Mouse (Mus musculus) CH12.LX (cell line): ENCODE measurements around the gene Chmp5. TPM values are rescaled to one million over a fixed set of nuclear protein-coding genes. Genes with fewer than 3 reads are reported as not detected.

ENCODE experiments used
- DNase-seq: peaks from one replicate; pipeline ENCODE4 v3.0.0-alpha.2; 2013; ENCODE audit errors: extremely low read depth
- H3K27ac ChIP-seq: 2 replicates; pipeline ENCODE4 v1.5.1; 2012; ENCODE audit warnings: low read depth, mild to moderate bottlenecking, control low read depth, moderate library complexity; ENCODE audit not compliant: insufficient read depth
- H3K27me3 ChIP-seq: replicated peaks from 2 replicates; pipeline ENCODE3; 2012; ENCODE audit warnings: inconsistent platforms
- H3K36me3 ChIP-seq, 2 experiments: replicated peaks in 1 of 2; 2 replicates each; pipeline versions ENCODE3 to v1.6.1; 2012; ENCODE audit warnings: inconsistent platforms in 1 of 2, low read length in 1 of 2, mild to moderate bottlenecking in 1 of 2, mixed read lengths in 1 of 2, moderate library complexity in 1 of 2; ENCODE audit not compliant: control insufficient read depth in 1 of 2, insufficient read depth in 1 of 2
- H3K4me1 ChIP-seq, 2 experiments: 2 replicates each; pipeline ENCODE4 v1.6.1; 2012; ENCODE audit warnings: inconsistent platforms in 1 of 2, moderate library complexity in 1 of 2; ENCODE audit not compliant: insufficient read depth in 2 of 2, control insufficient read depth in 1 of 2
- H3K4me2 ChIP-seq: 2 replicates; pipeline ENCODE4 v1.6.1; 2012; ENCODE audit warnings: low read depth, mild to moderate bottlenecking, control low read depth; ENCODE audit not compliant: poor library complexity, insufficient read depth, severe bottlenecking
- H3K4me3 ChIP-seq, 3 experiments: fragments of 150-350 bp in 1 of 3; sonication (generic) in 1 of 3; replicated peaks in 1 of 3; 2 replicates each; pipeline versions ENCODE3 to v1.5.1; 2011 to 2012; ENCODE audit warnings: low read depth in 2 of 3, low read length in 2 of 3, mild to moderate bottlenecking in 2 of 3, moderate library complexity in 2 of 3, control low read depth in 1 of 3, improper control_type of control experiment in 1 of 3, inconsistent platforms in 1 of 3, mixed read lengths in 1 of 3; ENCODE audit not compliant: poor library complexity in 1 of 3
- H3K79me2 ChIP-seq: replicated peaks from 2 replicates; pipeline ENCODE4 v1.6.1; 2012; ENCODE audit warnings: mild to moderate bottlenecking, moderate library complexity; ENCODE audit not compliant: control insufficient read depth, poor library complexity, insufficient read depth, severe bottlenecking; ENCODE audit errors: extremely low read depth
- H3K9ac ChIP-seq: 2 replicates; pipeline ENCODE4 v1.6.1; 2012; ENCODE audit warnings: low read depth, mild to moderate bottlenecking, control low read depth, moderate library complexity; ENCODE audit not compliant: insufficient read depth
- H3K9me3 ChIP-seq: replicated peaks from 2 replicates; pipeline ENCODE3; 2012; ENCODE audit warnings: low read length, inconsistent platforms, mixed read lengths
- BHLHE40 ChIP-seq: IDR thresholded peaks from 2 replicates; pipeline ENCODE4 v1.6.1; 2011; ENCODE audit warnings: mild to moderate bottlenecking, low read depth, low read length, improper control_type of control experiment
- CHD1 ChIP-seq: IDR thresholded peaks from 2 replicates; pipeline ENCODE4 v1.6.1; 2012; ENCODE audit warnings: low read depth, low read length, improper control_type of control experiment, inconsistent platforms
- CHD2 ChIP-seq: IDR thresholded peaks from 2 replicates; pipeline ENCODE4 v1.6.1; 2011; ENCODE audit warnings: low read length, improper control_type of control experiment
- CTCF ChIP-seq, 2 experiments: IDR thresholded peaks in 1 of 2; conservative IDR thresholded peaks in 1 of 2; 2 replicates each; pipeline ENCODE4 v1.5.1; 2011 to 2012; ENCODE audit warnings: low read depth in 2 of 2, low read length in 2 of 2, improper control_type of control experiment in 1 of 2, inconsistent platforms in 1 of 2, mild to moderate bottlenecking in 1 of 2, moderate library complexity in 1 of 2
- E2F4 ChIP-seq: IDR thresholded peaks from 2 replicates; pipeline ENCODE4 v1.6.1; 2011; ENCODE audit warnings: low read depth, low read length, improper control_type of control experiment; ENCODE audit not compliant: insufficient replicate concordance
- ELF1 ChIP-seq: IDR thresholded peaks from 2 replicates; pipeline ENCODE4 v1.6.1; 2014; ENCODE audit warnings: low read depth, mild to moderate bottlenecking, inconsistent platforms, low read length, improper control_type of control experiment
- EP300 ChIP-seq: IDR thresholded peaks from 2 replicates; pipeline ENCODE4 v1.6.1; 2011; ENCODE audit warnings: low read length, improper control_type of control experiment
- ETS1 ChIP-seq: conservative IDR thresholded peaks from 2 replicates; pipeline ENCODE4 v1.6.1; 2012; ENCODE audit warnings: low read depth, mild to moderate bottlenecking, inconsistent platforms, low read length, improper control_type of control experiment, moderate library complexity
- GABPA ChIP-seq: IDR thresholded peaks from 2 replicates; pipeline ENCODE4 v1.6.1; 2012; ENCODE audit warnings: low read depth, low read length, improper control_type of control experiment, inconsistent platforms; ENCODE audit not compliant: insufficient replicate concordance
- HCFC1 ChIP-seq: IDR thresholded peaks from 2 replicates; pipeline ENCODE4 v1.6.1; 2012; ENCODE audit warnings: low read depth, mild to moderate bottlenecking, inconsistent platforms, low read length, improper control_type of control experiment
- IRF4 ChIP-seq: IDR thresholded peaks from 2 replicates; pipeline ENCODE4 v1.6.1; 2014; ENCODE audit warnings: low read depth, mild to moderate bottlenecking, inconsistent platforms, low read length, improper control_type of control experiment
- JUN ChIP-seq: IDR thresholded peaks from 2 replicates; pipeline ENCODE4 v1.6.1; 2011; ENCODE audit warnings: low read depth, mild to moderate bottlenecking, low read length, improper control_type of control experiment, moderate library complexity; ENCODE audit not compliant: insufficient read depth
- JUND ChIP-seq: conservative IDR thresholded peaks from 2 replicates; pipeline ENCODE4 v1.6.1; 2011; ENCODE audit warnings: low read depth, low read length, improper control_type of control experiment
- KAT2A ChIP-seq: IDR thresholded peaks from 2 replicates; pipeline ENCODE4 v1.6.1; 2012; ENCODE audit warnings: low read length, improper control_type of control experiment, inconsistent platforms; ENCODE audit not compliant: insufficient replicate concordance
- MAFK ChIP-seq: IDR thresholded peaks from 2 replicates; pipeline ENCODE4 v1.6.1; 2011; ENCODE audit warnings: low read length, improper control_type of control experiment; ENCODE audit not compliant: insufficient replicate concordance
- MAX ChIP-seq: IDR thresholded peaks from 2 replicates; pipeline ENCODE4 v1.6.1; 2011; ENCODE audit warnings: low read length, improper control_type of control experiment
- MAZ ChIP-seq: IDR thresholded peaks from 2 replicates; pipeline ENCODE4 v1.6.1; 2012; ENCODE audit warnings: low read depth, mild to moderate bottlenecking, inconsistent platforms, low read length, improper control_type of control experiment, moderate library complexity
- MEF2A ChIP-seq: IDR thresholded peaks from 2 replicates; pipeline ENCODE4 v1.6.1; 2014; ENCODE audit warnings: low read depth, mild to moderate bottlenecking, inconsistent platforms, low read length, improper control_type of control experiment, borderline replicate concordance
- MXI1 ChIP-seq: IDR thresholded peaks from 2 replicates; pipeline ENCODE4 v1.6.1; 2011; ENCODE audit warnings: mild to moderate bottlenecking, low read depth, low read length, improper control_type of control experiment
- MYC ChIP-seq: IDR thresholded peaks from 2 replicates; pipeline ENCODE4 v1.6.1; 2011; ENCODE audit warnings: low read depth, mild to moderate bottlenecking, improper control_type of control experiment, low read length
- NELFE ChIP-seq: IDR thresholded peaks from 2 replicates; pipeline ENCODE4 v1.6.1; 2011; ENCODE audit warnings: low read depth, low read length, improper control_type of control experiment
- NRF1 ChIP-seq: IDR thresholded peaks from 2 replicates; pipeline ENCODE4 v1.6.1; 2014; ENCODE audit warnings: low read depth, mild to moderate bottlenecking, inconsistent platforms, low read length, improper control_type of control experiment, moderate library complexity
- PAX5 ChIP-seq: IDR thresholded peaks from 2 replicates; pipeline ENCODE4 v1.6.1; 2012; ENCODE audit warnings: low read length, inconsistent platforms, mixed read lengths
- POLR2A ChIP-seq: IDR thresholded peaks from 2 replicates; pipeline ENCODE4 v1.6.1; 2011; ENCODE audit warnings: low read depth, mild to moderate bottlenecking, improper control_type of control experiment, low read length
- POLR2AphosphoS2 ChIP-seq: IDR thresholded peaks from 2 replicates; pipeline ENCODE4 v1.6.1; 2011; ENCODE audit warnings: low read depth, low read length, improper control_type of control experiment
- RAD21 ChIP-seq: IDR thresholded peaks from 2 replicates; pipeline ENCODE4 v1.6.1; 2011; ENCODE audit warnings: low read depth, mild to moderate bottlenecking, low read length, improper control_type of control experiment, moderate library complexity
- RCOR1 ChIP-seq: conservative IDR thresholded peaks from 2 replicates; pipeline ENCODE4 v1.6.1; 2012; ENCODE audit warnings: low read depth, mild to moderate bottlenecking, inconsistent platforms, low read length, improper control_type of control experiment
- SIN3A ChIP-seq: IDR thresholded peaks from 2 replicates; pipeline ENCODE4 v1.6.1; 2012; ENCODE audit warnings: low read length, improper control_type of control experiment, inconsistent platforms
- SMC3 ChIP-seq: IDR thresholded peaks from 2 replicates; pipeline ENCODE4 v1.6.1; 2011; ENCODE audit warnings: low read depth, low read length, improper control_type of control experiment
- TBP ChIP-seq: conservative IDR thresholded peaks from 2 replicates; pipeline ENCODE4 v1.6.1; 2011; ENCODE audit warnings: low read depth, low read length, improper control_type of control experiment
- TCF12 ChIP-seq: IDR thresholded peaks from 2 replicates; pipeline ENCODE4 v1.6.1; 2014; ENCODE audit warnings: low read depth, mild to moderate bottlenecking, inconsistent platforms, low read length, improper control_type of control experiment
- UBTF ChIP-seq: IDR thresholded peaks from 2 replicates; pipeline ENCODE4 v1.6.1; 2012; ENCODE audit warnings: low read depth, mild to moderate bottlenecking, inconsistent platforms, low read length, improper control_type of control experiment, moderate library complexity
- USF1 ChIP-seq: IDR thresholded peaks from 2 replicates; pipeline ENCODE4 v1.6.1; 2014; ENCODE audit warnings: low read depth, mild to moderate bottlenecking, inconsistent platforms, low read length, improper control_type of control experiment
- USF2 ChIP-seq: conservative IDR thresholded peaks from 2 replicates; pipeline ENCODE4 v1.6.1; 2011; ENCODE audit warnings: low read depth, low read length, improper control_type of control experiment
- ZC3H11A ChIP-seq: IDR thresholded peaks from 2 replicates; pipeline ENCODE4 v1.6.1; 2012; ENCODE audit warnings: low read depth, mild to moderate bottlenecking, inconsistent platforms, low read length, improper control_type of control experiment
- ZKSCAN1 ChIP-seq: IDR thresholded peaks from 2 replicates; pipeline ENCODE4 v1.6.1; 2012; ENCODE audit warnings: low read depth, inconsistent platforms, low read length, improper control_type of control experiment, borderline replicate concordance
- ZMIZ1 ChIP-seq: IDR thresholded peaks from 2 replicates; pipeline ENCODE4 v1.6.1; 2012; ENCODE audit warnings: low read depth, mild to moderate bottlenecking, inconsistent platforms, low read length, improper control_type of control experiment
- ZNF384 ChIP-seq: IDR thresholded peaks from 2 replicates; pipeline ENCODE4 v1.6.1; 2012; ENCODE audit warnings: low read depth, low read length, improper control_type of control experiment, inconsistent platforms
- dilution Hi-C: fragments of 300-500 bp; cut with MboI; formaldehyde crosslinking; loops from 2 replicates; pipeline ENCODE4 v1.14.3; 2020; ENCODE audit warnings: low sequenced_read_pairs; ENCODE audit not compliant: extremely low pct_unique_long_range_greater_than_20kb, extremely low pct_ligation_motif_present
- in situ Hi-C: fragments of 300-500 bp; cut with MboI; formaldehyde crosslinking; loops from 3 replicates; pipeline ENCODE4 v1.14.3; 2019; ENCODE audit warnings: low sequenced_read_pairs, low pct_ligation_motif_present, low pct_unique_long_range_greater_than_20kb, mixed read lengths
- polyA plus RNA-seq: library from polyadenylated mRNA; unstranded; fragments of >175 nt; gene quantifications from 2 replicates; pipeline ENCODE4 v1.2.1, GENCODE M21; 2012; ENCODE audit warnings: low read depth; ENCODE audit not compliant: insufficient read length
- total RNA-seq, 2 experiments: library from RNA; depleted of rRNA; stranded (reverse); fragments of 300-350 nt in 1 of 2; fragments of >200 nt in 1 of 2; gene quantifications; 2 replicates each; pipeline ENCODE4 v1.2.3; 2012 to 2014

Chmp5 gene
- total RNA-seq (2012; rRNA removed) (51.6 and 53.0 TPM in 2 replicates), total RNA-seq (2014; rRNA removed) (86.7 and 88.1 TPM in 2 replicates), polyA plus RNA-seq (43.6 and 45.9 TPM in 2 replicates)

DNA sequence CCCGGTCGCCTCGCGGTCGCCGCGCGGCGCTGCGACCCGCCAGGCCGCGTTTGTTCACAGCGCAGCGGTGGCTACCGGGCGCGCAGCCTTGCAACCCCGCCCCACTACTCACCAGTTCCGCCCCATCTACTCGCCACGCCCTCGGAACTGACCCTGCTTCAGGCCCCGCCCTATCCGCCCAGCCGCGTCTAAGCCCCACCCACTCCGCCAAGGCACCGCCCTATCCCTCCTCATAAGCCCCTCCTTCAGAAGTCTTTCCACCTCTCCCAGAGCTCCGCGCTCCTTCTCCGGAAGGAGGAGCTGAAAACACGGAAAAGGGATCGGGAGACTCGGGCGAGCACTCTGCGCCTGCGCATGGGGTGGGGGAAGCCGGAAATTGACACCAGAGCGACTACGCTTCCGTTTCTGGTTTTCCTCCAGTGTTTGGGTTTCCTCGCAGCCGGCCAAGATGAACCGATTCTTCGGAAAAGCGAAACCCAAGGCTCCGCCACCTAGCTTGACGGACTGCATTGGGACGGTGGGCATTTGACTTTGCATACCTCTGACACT, at the start of gene Chmp5, which contains the start of gene Bag1:
Gene Chmp5 (plus strand): TSS at position 248 of the 549 bp plus-strand sequence.
Gene Bag1 (minus strand): TSS at position 135 of the 549 bp plus-strand sequence.
- TF ChIP-seq ZKSCAN1: no peak
- TF ChIP-seq JUN: no peak
- TF ChIP-seq CTCF (conservative IDR thresholded peaks at IDR 0.05 in 1 of 2, IDR thresholded peaks at IDR 0.05 in 1 of 2; ENCODE audit: low read depth in 2 of 2, low read length in 2 of 2): no peak
- no peak; the same call in 1 of the 2 replicates for TF ChIP-seq RAD21
- TF ChIP-seq USF1: no peak
- TF ChIP-seq IRF4: peak; percentile 79
- peak; percentile 80; the same call in 1 of the 2 replicates for TF ChIP-seq KAT2A
- no peak for TF ChIP-seq SMC3
- TF ChIP-seq MAX: no peak
- TF ChIP-seq TBP: peak; percentile 46; the same call in 1 of the 2 replicates
- peak; percentile 69; the same call in 1 of the 2 replicates for TF ChIP-seq RCOR1
- TF ChIP-seq HCFC1: peak; percentile 85
- TF ChIP-seq POLR2A: peak; percentile 84
- peak; percentile 94 for TF ChIP-seq SIN3A
- peak; percentile 74; the same call in 1 of the 2 replicates for TF ChIP-seq MEF2A
- peak; percentile 56 for TF ChIP-seq NELFE
- peak; percentile 73 for TF ChIP-seq TCF12
- TF ChIP-seq POLR2AphosphoS2: no peak
- TF ChIP-seq MXI1: no peak
- peak; percentile 64 for TF ChIP-seq ETS1
- TF ChIP-seq MYC: no peak
- peak; percentile 99 for TF ChIP-seq NRF1
- TF ChIP-seq USF2: no peak
- TF ChIP-seq CHD1: no peak
- TF ChIP-seq BHLHE40: no peak
- TF ChIP-seq EP300: no peak
- TF ChIP-seq MAZ: peak; percentile 98
- no peak for TF ChIP-seq GABPA
- no peak for TF ChIP-seq UBTF
- TF ChIP-seq ZMIZ1: peak; percentile 64
- no peak for TF ChIP-seq JUND
- no peak for TF ChIP-seq E2F4
- TF ChIP-seq MAFK: no peak
- TF ChIP-seq PAX5: no peak
- peak; percentile 98 for TF ChIP-seq ELF1
- TF ChIP-seq ZNF384: peak; percentile 16; the same call in 1 of the 2 replicates
- TF ChIP-seq CHD2: peak; percentile 66
- no peak for TF ChIP-seq ZC3H11A
- peak within 1 kb of the TSS; percentile 49 for H3K27ac ChIP-seq
- H3K9ac ChIP-seq: peak within 1 kb of the TSS; percentile 94
- peaks cover 9 to 35% of the 10 kb centered on the region in 2 experiments; a peak in 3 of 4 replicates for H3K4me1 ChIP-seq
- H3K27me3 ChIP-seq: no peaks in the 10 kb centered on the region
- H3K79me2 ChIP-seq: peaks cover 28% of the 10 kb centered on the region
- peaks cover 20 to 64% of the 10 kb centered on the region in 2 experiments for H3K36me3 ChIP-seq
- no peaks in the 10 kb centered on the region for H3K9me3 ChIP-seq
- peak within 1 kb of the TSS; percentile 89 to 97 (median 95) for H3K4me3 ChIP-seq
- peak within 1 kb of the TSS; percentile 96 for H3K4me2 ChIP-seq
- dilution Hi-C loops: no loop called here
- in situ Hi-C loops: no loop called here
- DNase-seq: peak; percentile 98
